Mouse (Mus musculus) heart, postnatal 25 days (tissue): ENCODE measurements around the gene Ntn5. TPM values are rescaled to one million over a fixed set of nuclear protein-coding genes. Genes with fewer than 3 reads are reported as not detected.
A peak's percentile ranks its signal among the peaks of the same experiment; 100 is the strongest.
"Not testable (repeated sequence)": the region's sequence is repeated elsewhere in the genome, so short reads cannot be mapped to it uniquely, and the experiment has no call there.

Source experiments
- DNase-seq: peaks from one replicate; pipeline ENCODE4 v3.0.0; 2022; ENCODE audit warnings: low spot score
- intact Hi-C: fragments of 180-260 bp; cut with DNase I; formaldehyde crosslinking; loops from one replicate; pipeline ENCODE4 v1.15.1; 2025
- total RNA-seq, 2 experiments: library from RNA; stranded (reverse); gene quantifications; 2 replicates each; pipeline ENCODE4 v1.2.3; 2021

Gene Ntn5
- total RNA-seq, 2 experiments from 2014 or later = 0.14 to 0.29 TPM

GRCm38 (mm10) chr7:45650484-45650883 is 33.3 kb upstream of the Ntn5 start:
- DNase-seq, intact Hi-C loops: not testable (repeated sequence)

GRCm38 (mm10) chr7:45654424-45655047 is 29.3 kb upstream of the Ntn5 start:
- intact Hi-C loops = no loop called here
- DNase-seq = no peak

GRCm38 (mm10) chr7:45660746-45661478 is 22.9 kb upstream of the Ntn5 start:
- intact Hi-C loops = no loop called here
- no peak for DNase-seq

- intact Hi-C loops, DNase-seq: not testable (repeated sequence)
Observed at GRCm38 (mm10) chr7:45661702-45662101, 22.1 kb upstream of the Ntn5 start.

- no peak for DNase-seq
- intact Hi-C loops = no loop called here
Observed at GRCm38 (mm10) chr7:45665303-45666138, 18.3 kb upstream of the Ntn5 start.

GRCm38 (mm10) chr7:45666161-45666560 is 17.7 kb upstream of the Ntn5 start, which contains the start of gene Fut2:
Gene Fut2, minus strand, starts transcription at chr7:45666394.
- intact Hi-C loops = no loop called here
- no peak for DNase-seq

GRCm38 (mm10) chr7:45667761-45668160 is 16.1 kb upstream of the Ntn5 start:
- no peak for DNase-seq
- intact Hi-C loops = no loop called here

- intact Hi-C loops = no loop called here
- no peak for DNase-seq
Observed at GRCm38 (mm10) chr7:45668921-45669320, 14.9 kb upstream of the Ntn5 start.

- intact Hi-C loops = no loop called here
- DNase-seq = no peak
Observed at GRCm38 (mm10) chr7:45677627-45678295, 6.1 kb upstream of the Ntn5 start.

GRCm38 (mm10) chr7:45678513-45678912 is 5.3 kb upstream of the Ntn5 start:
- no peak for DNase-seq
- intact Hi-C loops = no loop called here

GRCm38 (mm10) chr7:45679966-45680621 is 3.7 kb upstream of the Ntn5 start:
- intact Hi-C loops = loop anchor here (10.0 kb wide), 1 partner anchor 205 kb away; no protein-coding TSS in a partner anchor
- peak; percentile 72 for DNase-seq

- no peak for DNase-seq
- intact Hi-C loops = loop anchor here (10.0 kb wide), 1 partner anchor 206 kb away; no protein-coding TSS in a partner anchor
Observed at GRCm38 (mm10) chr7:45681046-45681736, 2.6 kb upstream of the Ntn5 start.

GRCm38 (mm10) chr7:45682144-45683126 is 1.4 kb upstream of the Ntn5 start:
- intact Hi-C loops = loop anchor here (2.0 to 10.0 kb wide), 4 partner anchors 42 to 208 kb away; no protein-coding TSS in a partner anchor

GRCm38 (mm10) chr7:45685811-45686210 is 2.0 kb downstream of the Ntn5 start:
- no peak for DNase-seq
- intact Hi-C loops = loop anchor here (10.0 kb wide), 1 partner anchor 211 kb away; no protein-coding TSS in a partner anchor

More at GRCm38 (mm10) chr7:45682144-45683126, 1.4 kb upstream of the Ntn5 start:
- DNase-seq = peak; percentile 77

GRCm38 (mm10) chr7:45686841-45687240 is 3.0 kb downstream of the Ntn5 start:
- intact Hi-C loops = loop anchor here (10.0 kb wide), 1 partner anchor 212 kb away; no protein-coding TSS in a partner anchor
- no peak for DNase-seq

GRCm38 (mm10) chr7:45689099-45689498 is 5.3 kb downstream of the Ntn5 start:
- intact Hi-C loops = loop anchor here (10.0 kb wide), 1 partner anchor 214 kb away; no protein-coding TSS in a partner anchor
- no peak for DNase-seq

GRCm38 (mm10) chr7:45689800-45690199 is 6.0 kb downstream of the Ntn5 start:
- intact Hi-C loops = loop anchor here (10.0 kb wide), 1 partner anchor 215 kb away; no protein-coding TSS in a partner anchor
- DNase-seq = no peak
